Mouse (Mus musculus) kidney, adult 11 months (tissue): ENCODE data around the gene Galnt2.

Source experiments
- DNase-seq: peaks from one replicate; pipeline ENCODE4 v3.0.0; 2022

Gene Galnt2

GRCm38 (mm10) chr8:124330433-124330832 lies 99.2 kb downstream of the Galnt2 start:
- no peak for DNase-seq

- no peak for DNase-seq
These were observed 99.9 kb downstream of the Galnt2 start for GRCm38 (mm10) chr8:124331094-124331493.

- DNase-seq = no peak
These were observed 100.5 kb downstream of the Galnt2 start for GRCm38 (mm10) chr8:124331706-124332105.

- no peak for DNase-seq
These were observed 105.1 kb downstream of the Galnt2 start for GRCm38 (mm10) chr8:124336302-124336701.

GRCm38 (mm10) chr8:124339742-124340141 lies 108.6 kb downstream of the Galnt2 start:
- DNase-seq = no peak

- DNase-seq = no peak
These were observed 109.3 kb downstream of the Galnt2 start for GRCm38 (mm10) chr8:124340360-124341068.

GRCm38 (mm10) chr8:124343151-124343550 lies 112.0 kb downstream of the Galnt2 start:
- no peak for DNase-seq

GRCm38 (mm10) chr8:124343991-124344390 lies 112.8 kb downstream of the Galnt2 start:
- DNase-seq = peak; percentile 24

GRCm38 (mm10) chr8:124345098-124345497 lies 113.9 kb downstream of the Galnt2 start:
- no peak for DNase-seq

- DNase-seq = no peak
These were observed 115.8 kb downstream of the Galnt2 start for GRCm38 (mm10) chr8:124346852-124347523.

GRCm38 (mm10) chr8:124348087-124348486 lies 116.9 kb downstream of the Galnt2 start:
- DNase-seq = peak; percentile 47

- peak; percentile 52 for DNase-seq
These were observed 118.5 kb downstream of the Galnt2 start for GRCm38 (mm10) chr8:124349663-124350062.

- no peak for DNase-seq
These were observed 120.4 kb downstream of the Galnt2 start for GRCm38 (mm10) chr8:124351636-124352035.

- DNase-seq = no peak
These were observed 129.7 kb downstream of the Galnt2 start for GRCm38 (mm10) chr8:124360911-124361310.

GRCm38 (mm10) chr8:124361773-124362427 lies 130.7 kb downstream of the Galnt2 start:
- DNase-seq = no peak

GRCm38 (mm10) chr8:124362589-124362988 lies 131.4 kb downstream of the Galnt2 start:
- DNase-seq = no peak

GRCm38 (mm10) chr8:124363337-124363736 lies 132.1 kb downstream of the Galnt2 start:
- no peak for DNase-seq

GRCm38 (mm10) chr8:124368213-124368612 lies 137.0 kb downstream of the Galnt2 start:
- peak; percentile 38 for DNase-seq

- no peak for DNase-seq
These were observed 139.4 kb downstream of the Galnt2 start for GRCm38 (mm10) chr8:124370422-124371183.

GRCm38 (mm10) chr8:124371410-124372123 lies 140.4 kb downstream of the Galnt2 start:
- no peak for DNase-seq

- DNase-seq = no peak
These were observed 142.6 kb downstream of the Galnt2 start for GRCm38 (mm10) chr8:124373753-124374152.

GRCm38 (mm10) chr8:124375168-124375567 lies 144.0 kb downstream of the Galnt2 start:
- no peak for DNase-seq
